Mouse (Mus musculus) ovary, postnatal 36 days (tissue): ENCODE results near the gene Supv3l1.

Experiments
- DNase-seq: peaks from one replicate; pipeline ENCODE4 v3.0.0; 2022; ENCODE audit warnings: low spot score, mixed read lengths

The Supv3l1 gene

DNA sequence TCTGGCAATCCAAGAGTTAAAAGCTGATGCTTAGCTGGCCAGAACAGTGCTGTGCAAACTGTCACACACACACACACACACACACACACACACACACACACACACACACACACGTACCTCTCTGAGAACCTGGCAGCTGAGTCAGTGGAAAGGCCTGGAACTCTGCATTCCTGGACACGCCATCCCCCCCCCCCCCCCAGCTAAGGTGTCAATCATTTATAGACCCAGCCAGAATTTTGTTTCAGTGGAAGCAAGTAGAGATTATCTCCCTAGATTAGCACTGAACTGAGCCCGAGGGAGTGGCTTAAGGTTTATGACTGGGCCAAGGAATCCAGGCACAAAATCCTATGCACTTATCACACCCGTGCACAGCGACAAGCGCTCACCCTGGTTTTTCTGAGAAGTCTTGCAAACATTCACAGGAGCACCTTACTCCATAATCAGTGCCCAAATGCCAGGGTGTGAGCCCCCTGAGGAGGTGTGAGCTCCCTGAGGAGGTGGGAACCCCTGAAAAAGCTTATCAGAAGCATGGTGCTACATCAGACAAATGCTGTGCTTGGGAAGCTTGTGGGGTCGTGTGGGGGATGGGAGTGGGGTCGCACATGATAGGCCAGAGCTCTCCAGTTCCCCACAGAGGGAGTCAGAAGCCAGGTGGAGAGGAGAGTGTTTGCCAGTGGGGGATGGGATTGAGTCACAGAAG is 36.5 kb downstream of the Supv3l1 start:
- no peak for DNase-seq

GRCm38 (mm10) chr10:62411431-62412410 is 37.8 kb downstream of the Supv3l1 start:
- DNase-seq, result no peak

DNA sequence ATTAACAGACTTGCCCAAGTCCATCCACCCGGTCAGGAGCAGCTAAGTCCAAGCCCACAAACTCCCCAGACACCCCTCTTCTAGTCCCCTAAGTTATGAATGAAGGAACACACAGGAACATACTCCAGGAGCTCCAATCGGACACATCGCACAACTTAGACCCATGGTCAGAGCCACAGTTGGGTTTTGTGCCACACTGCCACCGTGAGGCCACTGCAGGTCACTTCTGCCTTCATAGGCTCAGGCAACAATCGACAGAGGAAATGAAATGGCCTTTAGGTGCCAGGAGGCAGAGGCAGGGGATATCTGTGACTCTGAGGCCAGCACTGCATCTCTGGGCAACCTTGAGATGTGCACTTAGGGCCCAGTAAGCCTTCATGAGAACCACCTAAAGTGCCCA is 38.6 kb downstream of the Supv3l1 start:
- peak; percentile 70 for DNase-seq

DNA sequence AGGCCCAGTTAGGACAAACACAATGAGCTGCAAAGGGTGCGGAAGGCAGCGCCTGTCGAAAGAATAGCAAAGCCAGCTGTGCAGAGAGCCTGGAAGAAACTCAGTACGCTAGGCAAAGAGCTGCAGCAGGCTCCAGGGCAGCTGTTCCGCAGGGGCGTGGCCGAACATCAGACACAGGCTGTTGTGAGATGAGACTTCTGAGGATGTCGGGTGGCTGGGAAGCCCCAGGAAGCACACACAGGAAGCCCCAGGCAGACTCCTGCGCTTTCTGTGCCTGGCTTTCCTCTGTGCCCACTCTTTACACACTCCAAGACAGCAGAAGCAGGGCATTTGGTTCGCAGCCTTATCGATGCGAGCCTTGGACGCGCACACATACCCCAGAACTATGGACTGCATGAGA is 44.6 kb downstream of the Supv3l1 start:
- DNase-seq, result no peak

DNA sequence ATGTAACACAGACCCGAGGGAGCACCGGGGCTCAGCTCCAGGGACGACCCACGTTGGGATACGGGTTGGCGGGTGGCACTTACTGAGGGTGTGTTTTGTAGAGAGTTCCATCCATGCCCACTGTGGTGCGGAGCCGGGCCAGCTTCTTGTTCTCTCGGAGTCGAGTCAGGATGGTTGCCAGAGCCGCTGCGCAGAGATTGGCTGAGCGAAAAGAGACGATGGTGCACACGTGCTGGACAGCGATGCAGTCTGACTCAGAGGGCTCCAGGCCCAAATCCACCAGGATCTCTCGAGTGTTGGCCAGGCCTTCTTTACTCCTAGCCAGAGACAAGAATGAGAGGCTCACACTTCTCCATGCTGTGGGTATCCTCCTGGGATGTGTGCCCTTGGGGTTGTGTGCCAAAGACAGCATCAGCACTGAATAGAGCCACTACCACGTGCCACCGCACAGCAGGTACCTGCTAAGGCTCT is 47.9 kb downstream of the Supv3l1 start:
- DNase-seq, result no peak

- DNase-seq, result no peak
These were observed 66.5 kb downstream of the Supv3l1 start for GRCm38 (mm10) chr10:62383011-62383410.

- DNase-seq, result no peak
These were observed 68.6 kb downstream of the Supv3l1 start for GRCm38 (mm10) chr10:62380936-62381335.

- no peak for DNase-seq
These were observed 69.7 kb downstream of the Supv3l1 start, which contains the start of gene Hk1 for GRCm38 (mm10) chr10:62379808-62380207. Hk1 (minus strand) TSS chr10:62379908.
